Mouse (Mus musculus): ENCODE data around the gene Tm4sf4. TPM values are rescaled to one million over a fixed set of nuclear protein-coding genes. Genes with fewer than 3 reads are reported as not detected.

Gene Tm4sf4
- polyA plus RNA-seq, 1 experiment from 2014 or later = 44.9 TPM

GRCm38 (mm10) chr3:57440956-57441355, 15.8 kb downstream of the Tm4sf4 start:
- ATAC-seq = no peak
- Histone ChIP-seq H3K4me3 (replicated peaks) (no peak overlapping the region), H3K4me2 (replicated peaks) (no peak overlapping the region), H3K27me3 (replicated peaks) (no peaks in the 10 kb centered on the region), H3K9me3 (no peaks in the 10 kb centered on the region), H3K9ac (no peak overlapping the region), H3K36me3 (no peaks in the 10 kb centered on the region), H3K27ac (no peak overlapping the region), H3K4me1 (replicated peaks) (no peaks in the 10 kb centered on the region)
- WGBS = 58% methylated on average over 3 of the region's 3 CpGs

GRCm38 (mm10) chr3:57445706-57446105, 20.6 kb downstream of the Tm4sf4 start:
- H3K9me3 ChIP-seq = no peaks in the 10 kb centered on the region
- no peaks in the 10 kb centered on the region for H3K4me1 ChIP-seq (replicated peaks)
- H3K4me3 ChIP-seq (replicated peaks) = no peak overlapping the region
- 0 out of 2 replicates have a peak overlapping the region, but pooled peaks have one; percentile 32 for H3K27ac ChIP-seq
- peak; percentile 61; the same call in 1 of the 2 replicates for ATAC-seq
- no peak overlapping the region for H3K4me2 ChIP-seq (replicated peaks)
- H3K27me3 ChIP-seq (replicated peaks) = no peaks in the 10 kb centered on the region
- no peak overlapping the region for H3K9ac ChIP-seq
- 35% methylated on average over 3 of the region's 3 CpGs for WGBS
- H3K36me3 ChIP-seq = no peaks in the 10 kb centered on the region

- Histone ChIP-seq H3K9me3 (no peaks in the 10 kb centered on the region), H3K27me3 (replicated peaks) (no peaks in the 10 kb centered on the region), H3K4me3 (replicated peaks) (no peak overlapping the region), H3K27ac (no peak overlapping the region), H3K4me1 (replicated peaks) (no peaks in the 10 kb centered on the region), H3K9ac (no peak overlapping the region), H3K36me3 (no peaks in the 10 kb centered on the region), H3K4me2 (replicated peaks) (no peak overlapping the region)
- WGBS = 28% methylated on average over 1 of the region's 1 CpGs
- ATAC-seq = no peak
These were observed 22.8 kb downstream of the Tm4sf4 start for GRCm38 (mm10) chr3:57447889-57448288.

GRCm38 (mm10) chr3:57448445-57448844, 23.3 kb downstream of the Tm4sf4 start:
- Histone ChIP-seq H3K4me3 (replicated peaks) (no peak overlapping the region), H3K27me3 (replicated peaks) (no peaks in the 10 kb centered on the region), H3K9me3 (no peaks in the 10 kb centered on the region), H3K4me1 (replicated peaks) (no peaks in the 10 kb centered on the region), H3K36me3 (no peaks in the 10 kb centered on the region), H3K27ac (no peak overlapping the region), H3K9ac (no peak overlapping the region), H3K4me2 (replicated peaks) (no peak overlapping the region)
- WGBS = 33% methylated on average over 5 of the region's 5 CpGs
- ATAC-seq = peak; percentile 57; the same call in 1 of the 2 replicates

GRCm38 (mm10) chr3:57458652-57459051, 33.5 kb downstream of the Tm4sf4 start:
- Histone ChIP-seq H3K27me3 (replicated peaks) (no peaks in the 10 kb centered on the region), H3K36me3 (0 out of 2 replicates have a peak, but pooled peaks cover 4% of the 10 kb centered on the region), H3K27ac (no peak overlapping the region), H3K4me3 (replicated peaks) (no peak overlapping the region), H3K4me1 (replicated peaks) (no peaks in the 10 kb centered on the region), H3K4me2 (replicated peaks) (no peak overlapping the region), H3K9me3 (no peaks in the 10 kb centered on the region), H3K9ac (no peak overlapping the region)
- ATAC-seq = no peak
- 51% methylated on average over 11 of the region's 11 CpGs for WGBS

GRCm38 (mm10) chr3:57463302-57463701, 38.2 kb downstream of the Tm4sf4 start:
- Histone ChIP-seq H3K36me3 (0 out of 2 replicates have a peak, but pooled peaks cover 4% of the 10 kb centered on the region), H3K4me1 (replicated peaks) (no peaks in the 10 kb centered on the region), H3K4me3 (replicated peaks) (no peak overlapping the region), H3K9me3 (no peaks in the 10 kb centered on the region), H3K27ac (no peak overlapping the region), H3K9ac (no peak overlapping the region), H3K4me2 (replicated peaks) (no peak overlapping the region), H3K27me3 (replicated peaks) (no peaks in the 10 kb centered on the region)
- ATAC-seq = no peak
- WGBS = 85% methylated on average over 4 of the region's 4 CpGs

GRCm38 (mm10) chr3:57466289-57466688, 41.2 kb downstream of the Tm4sf4 start:
- Histone ChIP-seq H3K27ac (no peak overlapping the region), H3K9me3 (no peaks in the 10 kb centered on the region), H3K36me3 (0 out of 2 replicates have a peak, but pooled peaks cover 4% of the 10 kb centered on the region), H3K27me3 (replicated peaks) (no peaks in the 10 kb centered on the region), H3K4me1 (replicated peaks) (peaks cover 6% of the 10 kb centered on the region; the same call in 1 of the 2 replicates), H3K9ac (no peak overlapping the region), H3K4me3 (replicated peaks) (no peak overlapping the region), H3K4me2 (replicated peaks) (no peak overlapping the region)
- 59% methylated on average over 3 of the region's 3 CpGs for WGBS
- no peak for ATAC-seq

- H3K4me1 ChIP-seq (replicated peaks) = peaks cover 13% of the 10 kb centered on the region; the same call in 1 of the 2 replicates
- 96% methylated on average over 3 of the region's 3 CpGs for WGBS
- no peak overlapping the region for H3K4me3 ChIP-seq (replicated peaks)
- no peaks in the 10 kb centered on the region for H3K27me3 ChIP-seq (replicated peaks)
- H3K4me2 ChIP-seq (replicated peaks) = no peak overlapping the region
- H3K36me3 ChIP-seq = no peaks in the 10 kb centered on the region
- H3K9me3 ChIP-seq = no peaks in the 10 kb centered on the region
- no peak for ATAC-seq
- H3K27ac ChIP-seq = no peak overlapping the region
- no peak overlapping the region for H3K9ac ChIP-seq
These were observed 44.2 kb downstream of the Tm4sf4 start for GRCm38 (mm10) chr3:57469325-57469724.

GRCm38 (mm10) chr3:57470326-57470725, 45.2 kb downstream of the Tm4sf4 start:
- no peaks in the 10 kb centered on the region for H3K9me3 ChIP-seq
- no peak overlapping the region for H3K9ac ChIP-seq
- WGBS = 12% methylated on average over 5 of the region's 5 CpGs
- peak; percentile 76 for ATAC-seq
- H3K27me3 ChIP-seq (replicated peaks) = no peaks in the 10 kb centered on the region
- H3K27ac ChIP-seq = peak overlapping the region; percentile 71
- peaks cover 13% of the 10 kb centered on the region; the same call in 1 of the 2 replicates for H3K4me1 ChIP-seq (replicated peaks)
- H3K4me2 ChIP-seq (replicated peaks) = peak overlapping the region; percentile 47
- H3K4me3 ChIP-seq (replicated peaks) = no peak overlapping the region
- H3K36me3 ChIP-seq = no peaks in the 10 kb centered on the region

- H3K4me1 ChIP-seq (replicated peaks) = peaks cover 13% of the 10 kb centered on the region; the same call in 1 of the 2 replicates
- no peaks in the 10 kb centered on the region for H3K36me3 ChIP-seq
- H3K27ac ChIP-seq = peak overlapping the region; percentile 71
- ATAC-seq = peak; percentile 64
- H3K27me3 ChIP-seq (replicated peaks) = no peaks in the 10 kb centered on the region
- 11% methylated on average over 15 of the region's 15 CpGs for WGBS
- no peak overlapping the region for H3K9ac ChIP-seq
- no peaks in the 10 kb centered on the region for H3K9me3 ChIP-seq
- peak overlapping the region; percentile 47 for H3K4me2 ChIP-seq (replicated peaks)
- no peak overlapping the region; the same call in 1 of the 2 replicates for H3K4me3 ChIP-seq (replicated peaks)
These were observed 46.0 kb downstream of the Tm4sf4 start for GRCm38 (mm10) chr3:57470981-57471601.

GRCm38 (mm10) chr3:57472407-57472806, 47.3 kb downstream of the Tm4sf4 start:
- 53% methylated on average over 4 of the region's 4 CpGs for WGBS
- H3K27me3 ChIP-seq (replicated peaks) = no peaks in the 10 kb centered on the region
- ATAC-seq = no peak
- H3K9ac ChIP-seq = no peak overlapping the region
- no peaks in the 10 kb centered on the region for H3K36me3 ChIP-seq
- no peak overlapping the region for H3K4me3 ChIP-seq (replicated peaks)
- peaks cover 13% of the 10 kb centered on the region; the same call in 1 of the 2 replicates for H3K4me1 ChIP-seq (replicated peaks)
- H3K4me2 ChIP-seq (replicated peaks) = no peak overlapping the region
- H3K9me3 ChIP-seq = no peaks in the 10 kb centered on the region
- H3K27ac ChIP-seq = no peak overlapping the region

- Histone ChIP-seq H3K4me3 (replicated peaks) (no peak overlapping the region), H3K9ac (no peak overlapping the region), H3K27ac (no peak overlapping the region), H3K27me3 (replicated peaks) (no peaks in the 10 kb centered on the region), H3K9me3 (no peaks in the 10 kb centered on the region), H3K4me2 (replicated peaks) (no peak overlapping the region), H3K4me1 (replicated peaks) (peaks cover 13% of the 10 kb centered on the region; the same call in 1 of the 2 replicates), H3K36me3 (no peaks in the 10 kb centered on the region)
- ATAC-seq = no peak
- WGBS = 90% methylated on average over 8 of the region's 8 CpGs
These were observed 49.3 kb downstream of the Tm4sf4 start for GRCm38 (mm10) chr3:57474421-57474820.

GRCm38 (mm10) chr3:57480640-57481039, 55.5 kb downstream of the Tm4sf4 start:
- H3K9me3 ChIP-seq = no peaks in the 10 kb centered on the region
- H3K27ac ChIP-seq = no peak overlapping the region
- no peaks in the 10 kb centered on the region for H3K27me3 ChIP-seq (replicated peaks)
- H3K36me3 ChIP-seq = no peaks in the 10 kb centered on the region
- no peak for ATAC-seq
- WGBS = 60% methylated on average over 4 of the region's 4 CpGs
- H3K4me1 ChIP-seq (replicated peaks) = no peaks in the 10 kb centered on the region
- no peak overlapping the region for H3K9ac ChIP-seq
- no peak overlapping the region for H3K4me3 ChIP-seq (replicated peaks)
- no peak overlapping the region for H3K4me2 ChIP-seq (replicated peaks)

Measured in intestine, embryonic 15.5 days (tissue).